ENCODE assay signal across 8 mouse cellular contexts in the genomic region with DNA sequence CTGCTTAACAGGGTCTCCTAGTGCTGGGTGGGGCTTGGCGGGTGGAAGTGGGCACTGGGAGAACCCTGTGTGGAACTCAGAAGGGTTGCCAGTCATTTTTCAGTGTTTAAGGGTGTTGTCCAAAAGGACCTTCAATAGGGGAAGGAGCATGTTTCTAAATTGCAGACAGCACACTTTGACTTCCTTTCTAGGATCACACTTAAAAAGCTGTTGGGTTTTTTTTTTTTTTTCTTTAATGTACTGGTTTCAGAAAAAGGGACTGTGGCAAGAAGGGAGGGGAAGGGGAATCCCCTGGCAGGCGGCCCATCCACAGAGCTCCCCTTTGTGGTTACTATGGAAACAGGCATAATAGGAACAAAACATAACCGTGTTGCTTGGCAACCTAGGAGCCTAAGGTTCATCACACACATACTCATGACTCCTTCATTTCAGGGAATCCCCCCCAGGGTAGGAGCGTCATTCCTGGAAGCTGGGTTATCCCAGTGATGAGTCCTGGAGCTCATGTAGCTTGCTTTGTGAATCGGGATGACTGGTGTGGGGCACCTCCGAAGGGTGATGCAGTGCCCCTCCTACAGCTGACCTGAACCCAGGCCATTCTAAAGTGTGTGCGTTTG. TPM values are rescaled to one million over a fixed set of nuclear protein-coding genes. Genes with fewer than 3 reads are reported as not detected.
DNase-seq lines count a peak whose midpoint lies in the region; ATAC-seq and TF ChIP-seq lines count a peak whose summit lies in the region.

No protein-coding gene starts in this region.

- H3K9ac ChIP-seq in forebrain, embryonic 15.5 days (replicated peaks) = peak overlapping the region; percentile 23; the same call in 1 of the 2 replicates
- peak overlapping the region; percentile 26 for H3K9ac ChIP-seq in neural tube, embryonic 14.5 days (replicated peaks; ENCODE audit: low read depth, low read length)

- H3K4me2 ChIP-seq in forebrain, embryonic 15.5 days (replicated peaks) = peak overlapping the region; percentile 27
- H3K4me2 ChIP-seq in neural tube, embryonic 14.5 days (ENCODE audit: low read depth, low read length) = peak overlapping the region; percentile 11; the same call in 1 of the 2 replicates

- TF ChIP-seq POLR2A in lung, adult 2 months (IDR thresholded peaks at IDR 0.05; ENCODE audit: borderline replicate concordance, extremely low read depth, low read depth, low read length) = no peak

- peak overlapping the region; percentile 71 for H3K27ac ChIP-seq in forebrain, embryonic 15.5 days (replicated peaks)
- H3K27ac ChIP-seq in hindbrain, embryonic 10.5 days = peak overlapping the region; percentile 62
- peak overlapping the region; percentile 35; the same call in 1 of the 2 replicates for H3K27ac ChIP-seq in neural tube, embryonic 14.5 days (ENCODE audit: low read depth, low read length)

- H3K9me3 ChIP-seq in forebrain, embryonic 15.5 days = no peaks in the 10 kb centered on the region
- no peaks in the 10 kb centered on the region for H3K9me3 ChIP-seq in hindbrain, embryonic 10.5 days
- no peaks in the 10 kb centered on the region for H3K9me3 ChIP-seq in neural tube, embryonic 14.5 days (ENCODE audit: control insufficient read depth, low read length)

- TF ChIP-seq CTCF in lung, adult 2 months (IDR thresholded peaks at IDR 0.05; ENCODE audit: insufficient read depth, low read length) = no peak

- DNase-seq in left cerebral cortex, postnatal 25 days (ENCODE audit: low spot score in 2 of 2) = peak; percentile 42 to 45
- no peak for DNase-seq in left cerebral cortex, adult 18-20 months (ENCODE audit: low spot score in 2 of 2)
- DNase-seq in adrenal gland, postnatal 10 days = peak; percentile 68
- DNase-seq in hindbrain, embryonic 10.5 days (ENCODE audit: low spot score) = peak; percentile 73
- DNase-seq in lung, adult 2 months = peak; percentile 62
- no peak for DNase-seq in layer of hippocampus, adult 8-10 months (ENCODE audit: low spot score in 2 of 2)

- intact Hi-C loops in left cerebral cortex, postnatal 25 days (cut with DNase I) = no loop called here

- H3K4me1 ChIP-seq in forebrain, embryonic 15.5 days = peaks cover 50% of the 10 kb centered on the region
- peaks cover 56% of the 10 kb centered on the region for H3K4me1 ChIP-seq in hindbrain, embryonic 10.5 days (replicated peaks)
- peaks cover 38% of the 10 kb centered on the region for H3K4me1 ChIP-seq in lung, adult 2 months (ENCODE audit: control insufficient read depth, insufficient read depth, low read length)
- peaks cover 28% of the 10 kb centered on the region for H3K4me1 ChIP-seq in neural tube, embryonic 14.5 days (ENCODE audit: control insufficient read depth, insufficient read depth, low read length)

- H3K36me3 ChIP-seq in forebrain, embryonic 15.5 days = peaks cover 11% of the 10 kb centered on the region
- H3K36me3 ChIP-seq in hindbrain, embryonic 10.5 days = peaks cover 29% of the 10 kb centered on the region
- H3K36me3 ChIP-seq in neural tube, embryonic 14.5 days (ENCODE audit: control insufficient read depth, insufficient read depth, low read length) = peaks cover 10% of the 10 kb centered on the region; the same call in 1 of the 2 replicates

- ATAC-seq in forebrain, embryonic 15.5 days (replicated peaks) = peak; percentile 66
- peak; percentile 73 for ATAC-seq in neural tube, embryonic 14.5 days (ENCODE audit: low read depth)

- peaks cover 8% of the 10 kb centered on the region for H3K27me3 ChIP-seq in forebrain, embryonic 15.5 days
- peaks cover 32% of the 10 kb centered on the region for H3K27me3 ChIP-seq in hindbrain, embryonic 10.5 days (ENCODE audit: insufficient read depth, poor library complexity, severe bottlenecking)
- H3K27me3 ChIP-seq in neural tube, embryonic 14.5 days (ENCODE audit: control insufficient read depth, insufficient read depth, low read length) = 0 out of 2 replicates have a peak, but pooled peaks cover 11% of the 10 kb centered on the region

- H3K4me3 ChIP-seq in forebrain, embryonic 15.5 days = peak overlapping the region; percentile 15; the same call in 1 of the 2 replicates
- H3K4me3 ChIP-seq in hindbrain, embryonic 10.5 days = peak overlapping the region; percentile 16; the same call in 1 of the 2 replicates
- H3K4me3 ChIP-seq in lung, adult 2 months (replicated peaks; ENCODE audit: extremely low read depth, low read depth, low read length) = no peak overlapping the region
- no peak overlapping the region for H3K4me3 ChIP-seq in neural tube, embryonic 14.5 days (ENCODE audit: low read depth, low read length)

- WGBS in forebrain, embryonic 15.5 days = 2% methylated on average over 7 of the region's 7 CpGs
- 14% methylated on average over 7 of the region's 7 CpGs for WGBS in hindbrain, embryonic 10.5 days
- 12% methylated on average over 7 of the region's 7 CpGs for WGBS in lung, adult 2 months
- WGBS in neural tube, embryonic 14.5 days = 8% methylated on average over 7 of the region's 7 CpGs

RNA-seq across cellular contexts. Expression of a gene that starts 4.7 kb away (rescaled TPM):
- 10 to 100 TPM; 20.2 to 21.0 TPM for total RNA-seq in left cerebral cortex, postnatal 25 days (2021)
- total RNA-seq in left cerebral cortex, adult 18-20 months (2021) = 10 to 100 TPM; 18.6 to 23.5 TPM
- total RNA-seq in adrenal gland, postnatal 10 days (2021) = 100 to 1,000 TPM; 146 to 184 TPM
- polyA plus RNA-seq in forebrain, embryonic 15.5 days (2015; fragmentation: Nextera tagmentation; extraction: Ambion mirVana) = 2.6 and 3.7 TPM in 2 replicates
- polyA plus RNA-seq in hindbrain, embryonic 10.5 days (2016; fragmentation: Nextera tagmentation; extraction: Ambion mirVana) = 8.1 and 11.0 TPM in 2 replicates
- 56.3 and 84.7 TPM in 2 replicates for polyA plus RNA-seq in lung, adult 2 months (2012; rRNA removed)
- 2.7 and 3.7 TPM in 2 replicates for polyA plus RNA-seq in neural tube, embryonic 14.5 days (2014; fragmentation: Nextera tagmentation; extraction: Ambion mirVana)
- 10 to 100 TPM; 27.0 to 32.2 (median 29.0) TPM for total RNA-seq in layer of hippocampus, adult 8-10 months (2022)

RNA-seq across cellular contexts. Expression of a gene that starts 17.5 kb away (rescaled TPM):
- 100 to 1,000 TPM; 203 to 212 TPM for total RNA-seq in left cerebral cortex, postnatal 25 days (2021)
- 100 to 1,000 TPM; 251 to 256 TPM for total RNA-seq in left cerebral cortex, adult 18-20 months (2021)
- total RNA-seq in adrenal gland, postnatal 10 days (2021) = 100 to 1,000 TPM; 355 to 407 TPM
- 336 and 348 TPM in 2 replicates for polyA plus RNA-seq in forebrain, embryonic 15.5 days (2015; fragmentation: Nextera tagmentation; extraction: Ambion mirVana)
- polyA plus RNA-seq in hindbrain, embryonic 10.5 days (2016; fragmentation: Nextera tagmentation; extraction: Ambion mirVana) = 402 and 497 TPM in 2 replicates
- 121 and 206 TPM in 2 replicates for polyA plus RNA-seq in lung, adult 2 months (2012; rRNA removed)
- polyA plus RNA-seq in neural tube, embryonic 14.5 days (2014; fragmentation: Nextera tagmentation; extraction: Ambion mirVana) = 297 and 333 TPM in 2 replicates
- total RNA-seq in layer of hippocampus, adult 8-10 months (2022) = 100 to 1,000 TPM; 223 to 248 (median 236) TPM

RNA-seq across cellular contexts. Expression of a gene that starts 30.7 kb away (rescaled TPM):
- total RNA-seq in left cerebral cortex, postnatal 25 days (2021) = 10 to 100 TPM; 18.7 to 20.1 TPM
- total RNA-seq in left cerebral cortex, adult 18-20 months (2021) = 10 to 100 TPM; 22.5 to 23.7 TPM
- 10 to 100 TPM; 17.4 to 19.3 TPM for total RNA-seq in adrenal gland, postnatal 10 days (2021)
- polyA plus RNA-seq in forebrain, embryonic 15.5 days (2015; fragmentation: Nextera tagmentation; extraction: Ambion mirVana) = 34.1 and 34.7 TPM in 2 replicates
- polyA plus RNA-seq in hindbrain, embryonic 10.5 days (2016; fragmentation: Nextera tagmentation; extraction: Ambion mirVana) = 39.3 and 41.2 TPM in 2 replicates
- polyA plus RNA-seq in lung, adult 2 months (2012; rRNA removed) = 14.9 and 17.9 TPM in 2 replicates
- polyA plus RNA-seq in neural tube, embryonic 14.5 days (2014; fragmentation: Nextera tagmentation; extraction: Ambion mirVana) = 20.4 and 25.3 TPM in 2 replicates
- 10 to 100 TPM; 21.5 to 22.2 (median 21.9) TPM for total RNA-seq in layer of hippocampus, adult 8-10 months (2022)

RNA-seq across cellular contexts. Expression of a gene that starts 42.7 kb away (rescaled TPM):
- 10 to 100 TPM; 46.0 to 46.9 TPM for total RNA-seq in left cerebral cortex, postnatal 25 days (2021)
- total RNA-seq in left cerebral cortex, adult 18-20 months (2021) = 10 to 100 TPM; 49.6 to 49.8 TPM
- 100 to 1,000 TPM in 1 of 2 experiments, 10 to 100 TPM in 1; 94.8 to 111 TPM for total RNA-seq in adrenal gland, postnatal 10 days (2021)
- 171 and 175 TPM in 2 replicates for polyA plus RNA-seq in forebrain, embryonic 15.5 days (2015; fragmentation: Nextera tagmentation; extraction: Ambion mirVana)
- 178 and 184 TPM in 2 replicates for polyA plus RNA-seq in hindbrain, embryonic 10.5 days (2016; fragmentation: Nextera tagmentation; extraction: Ambion mirVana)
- polyA plus RNA-seq in lung, adult 2 months (2012; rRNA removed) = 20.0 and 26.9 TPM in 2 replicates
- 29.1 and 33.7 TPM in 2 replicates for polyA plus RNA-seq in neural tube, embryonic 14.5 days (2014; fragmentation: Nextera tagmentation; extraction: Ambion mirVana)
- total RNA-seq in layer of hippocampus, adult 8-10 months (2022) = 10 to 100 TPM; 53.7 to 66.5 (median 56.2) TPM

RNA-seq across cellular contexts. Expression of a gene that starts 55.0 kb away (rescaled TPM):
- total RNA-seq in left cerebral cortex, postnatal 25 days (2021) = 1 to 10 TPM; 8.2 to 8.4 TPM
- 10 to 100 TPM in 1 of 2 experiments, 1 to 10 TPM in 1; 9.0 to 11.5 TPM for total RNA-seq in left cerebral cortex, adult 18-20 months (2021)
- total RNA-seq in adrenal gland, postnatal 10 days (2021) = 10 to 100 TPM; 43.6 to 53.3 TPM
- polyA plus RNA-seq in forebrain, embryonic 15.5 days (2015; fragmentation: Nextera tagmentation; extraction: Ambion mirVana) = 10.4 and 11.7 TPM in 2 replicates
- polyA plus RNA-seq in hindbrain, embryonic 10.5 days (2016; fragmentation: Nextera tagmentation; extraction: Ambion mirVana) = 21.3 and 24.9 TPM in 2 replicates
- polyA plus RNA-seq in lung, adult 2 months (2012; rRNA removed) = 50.5 and 65.5 TPM in 2 replicates
- polyA plus RNA-seq in neural tube, embryonic 14.5 days (2014; fragmentation: Nextera tagmentation; extraction: Ambion mirVana) = 6.2 and 8.7 TPM in 2 replicates
- total RNA-seq in layer of hippocampus, adult 8-10 months (2022) = 10 to 100 TPM; 14.1 to 17.4 (median 15.3) TPM

Comparison
In these comparisons a context has a peak if more than half of its experiments do, and no peak if none do; other contexts are left out.
1. DNase-seq: peak in left cerebral cortex, postnatal 25 days (2 of 2), adrenal gland, postnatal 10 days (single experiment), hindbrain, embryonic 10.5 days (single experiment) and lung, adult 2 months (single experiment); none in left cerebral cortex, adult 18-20 months (0 of 2) and layer of hippocampus, adult 8-10 months (0 of 2).
2. H3K4me3 ChIP-seq: peak in forebrain, embryonic 15.5 days (single experiment) and hindbrain, embryonic 10.5 days (single experiment); none in lung, adult 2 months (single experiment) and neural tube, embryonic 14.5 days (single experiment).
3. RNA of a gene that starts 4.7 kb away (total RNA-seq): 146 to 184 TPM in adrenal gland, postnatal 10 days; 27.0 to 32.2 TPM in layer of hippocampus, adult 8-10 months, 18.6 to 23.5 TPM in left cerebral cortex, adult 18-20 months and 20.2 to 21.0 TPM in left cerebral cortex, postnatal 25 days; every median in the first group is over 4 times any median in the second.
4. Peak in every context shown above with its lines, with median percentiles within 50 percentile points of each other: H3K27ac ChIP-seq.